Mouse (Mus musculus): ENCODE data around the gene Gm5134.

The Gm5134 gene

DNA sequence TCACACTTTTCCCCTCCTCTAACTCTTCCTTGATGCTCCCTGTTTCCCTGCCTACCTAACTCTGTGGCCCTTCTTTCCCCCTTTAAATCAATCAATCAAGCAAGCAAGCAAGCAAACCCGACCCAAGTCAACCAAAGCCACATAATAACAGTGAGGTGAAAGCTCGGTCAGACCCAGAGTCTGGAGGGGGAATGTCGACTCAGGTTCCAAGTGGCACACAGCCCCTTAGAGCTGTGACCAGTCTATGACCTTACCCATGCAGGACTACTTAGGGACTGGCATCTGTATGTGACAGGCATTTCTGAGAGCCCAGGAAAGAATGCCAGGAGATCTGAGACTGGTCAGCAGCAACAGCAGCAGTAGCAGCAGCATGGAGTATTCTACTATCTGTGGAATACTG, 42.0 kb downstream of the Gm5134 start:
- DNase-seq: no peak

DNA sequence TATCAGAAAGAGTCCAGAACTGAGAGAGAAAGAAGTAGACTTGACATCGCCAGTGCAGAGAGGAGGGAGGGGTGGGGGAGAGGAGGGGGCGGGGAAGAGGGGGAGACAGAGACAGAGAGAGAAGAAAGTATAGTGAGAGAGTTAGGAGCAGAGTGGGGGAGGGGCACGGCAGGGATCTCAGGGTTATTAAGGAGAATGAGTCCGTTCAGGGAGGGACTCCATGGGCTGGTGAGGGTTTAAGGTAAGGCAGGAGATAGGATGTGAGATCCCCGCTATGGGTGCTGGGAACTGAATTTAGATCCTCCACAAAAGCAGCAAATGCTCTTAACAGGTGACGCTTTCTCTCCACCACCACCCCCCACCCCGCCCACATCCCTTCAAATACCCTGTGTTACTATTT, 46.8 kb downstream of the Gm5134 start:
- DNase-seq: no peak

DNA sequence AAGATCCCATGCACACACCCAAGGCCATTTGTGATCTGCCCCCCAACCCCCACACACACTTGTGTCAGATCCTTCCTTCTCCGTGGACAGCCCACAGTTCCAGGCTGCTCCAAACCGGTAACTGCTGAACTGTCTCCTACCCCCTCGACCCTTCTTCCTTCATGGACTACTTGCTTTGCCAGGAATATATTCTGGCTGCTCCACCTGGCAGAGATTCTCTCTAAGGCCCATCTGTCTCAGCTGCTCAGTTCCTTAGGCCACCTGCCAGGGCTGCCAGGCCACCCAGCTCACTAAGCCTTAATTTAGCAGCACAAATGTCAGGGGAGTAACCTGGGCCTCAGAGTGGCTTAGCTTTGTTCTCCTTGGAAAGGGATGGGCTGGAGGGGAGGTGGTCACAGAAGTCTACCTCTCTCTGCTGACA, 47.8 kb downstream of the Gm5134 start:
- DNase-seq: no peak

DNA sequence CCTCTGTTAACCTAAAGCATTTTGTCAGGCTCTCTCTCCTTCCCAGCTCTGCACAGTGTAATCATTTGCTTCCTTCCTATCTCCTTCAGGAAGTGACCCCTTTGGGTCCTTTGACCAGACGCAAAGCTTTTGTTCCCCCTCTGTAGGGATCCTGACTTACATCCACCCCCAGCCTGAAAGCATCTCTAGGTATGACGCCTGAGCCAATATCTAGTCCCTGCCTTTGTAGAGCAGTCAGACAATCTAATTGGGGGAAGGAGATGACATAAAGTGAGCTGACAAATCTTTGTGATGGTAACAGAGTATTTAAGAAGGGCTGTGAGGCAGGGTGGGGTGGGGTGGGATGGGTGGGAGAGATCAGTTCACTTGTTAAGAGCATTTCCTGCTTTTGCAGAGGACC, 48.3 kb downstream of the Gm5134 start:
- DNase-seq: no peak

DNA sequence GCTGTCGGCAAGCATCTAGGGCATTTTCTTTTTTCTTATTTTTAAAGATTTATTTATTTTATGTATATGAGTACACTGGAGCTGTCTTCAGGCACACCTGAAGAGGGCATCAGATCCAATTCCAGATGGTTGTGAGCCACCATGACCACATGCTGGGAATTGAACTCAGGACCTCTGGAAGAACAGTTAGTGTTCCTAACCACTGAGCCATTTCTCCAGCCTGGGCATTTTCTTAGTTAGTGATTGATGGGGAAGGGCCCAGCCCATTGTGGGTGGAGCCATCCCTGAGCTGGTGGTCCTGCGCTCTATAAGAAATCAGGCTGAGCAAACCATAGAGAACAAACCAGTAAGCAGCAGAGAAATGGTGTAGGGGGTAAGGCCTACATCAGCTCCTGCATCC, 48.9 kb downstream of the Gm5134 start:
- DNase-seq: no peak

DNA sequence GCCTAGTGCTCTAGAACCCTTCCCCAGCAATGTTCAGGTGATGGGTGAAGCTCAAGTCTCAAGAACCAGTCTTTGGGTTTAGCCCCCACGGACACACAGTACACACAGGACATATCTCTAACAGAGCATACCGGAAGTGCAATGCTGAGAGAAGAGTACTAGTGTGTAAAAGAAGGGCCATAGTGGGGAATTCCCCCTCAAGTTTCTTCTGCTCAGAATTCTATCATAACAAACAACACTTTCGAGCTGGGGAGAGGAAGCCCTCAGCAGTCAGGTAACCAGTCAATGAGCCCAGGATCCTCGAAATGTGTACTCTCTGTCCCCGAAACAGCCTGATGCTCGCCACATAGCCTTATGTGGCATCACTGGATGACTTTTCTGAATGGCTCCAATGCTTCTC, 52.1 kb downstream of the Gm5134 start:
- no peak for DNase-seq

DNA sequence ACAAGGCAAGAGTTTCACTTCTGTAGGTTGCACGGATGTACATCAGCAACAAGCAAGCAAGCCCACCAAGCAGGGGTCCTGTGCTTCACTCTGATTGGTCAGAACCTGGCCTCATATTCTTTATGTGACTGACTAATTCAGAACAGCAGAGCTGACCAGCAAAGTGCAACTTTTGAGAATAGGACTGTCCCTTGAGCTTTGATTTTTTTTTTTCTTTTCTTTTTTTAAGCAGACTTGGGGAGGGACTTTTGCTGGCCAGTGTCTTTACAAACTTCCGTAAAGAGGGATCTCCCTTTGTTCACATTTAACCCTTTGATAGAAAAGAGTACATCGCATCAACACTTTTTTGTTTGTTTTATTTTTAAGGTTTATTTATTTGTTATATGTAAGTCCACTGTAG, 55.5 kb downstream of the Gm5134 start:
- no peak for DNase-seq

DNA sequence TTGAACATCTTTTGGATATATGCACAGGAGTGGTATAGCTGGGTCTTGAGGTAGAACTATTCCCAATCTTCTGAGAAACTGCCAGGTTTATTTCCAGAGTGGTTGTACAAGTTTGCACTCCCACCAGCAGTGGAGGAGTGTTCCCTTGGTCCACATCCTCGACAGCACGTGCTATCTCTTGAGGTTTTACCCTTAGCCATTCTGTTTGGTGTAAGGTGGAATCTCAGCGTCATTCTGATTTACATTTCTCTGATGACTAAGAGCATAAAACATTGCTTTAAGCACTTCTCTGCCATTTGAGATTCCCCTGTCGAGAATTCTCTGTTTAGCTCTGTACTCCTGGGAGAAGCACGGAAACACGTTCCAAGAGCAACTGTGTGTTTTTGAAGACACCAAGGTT, 58.6 kb downstream of the Gm5134 start:
- DNase-seq: no peak

DNA sequence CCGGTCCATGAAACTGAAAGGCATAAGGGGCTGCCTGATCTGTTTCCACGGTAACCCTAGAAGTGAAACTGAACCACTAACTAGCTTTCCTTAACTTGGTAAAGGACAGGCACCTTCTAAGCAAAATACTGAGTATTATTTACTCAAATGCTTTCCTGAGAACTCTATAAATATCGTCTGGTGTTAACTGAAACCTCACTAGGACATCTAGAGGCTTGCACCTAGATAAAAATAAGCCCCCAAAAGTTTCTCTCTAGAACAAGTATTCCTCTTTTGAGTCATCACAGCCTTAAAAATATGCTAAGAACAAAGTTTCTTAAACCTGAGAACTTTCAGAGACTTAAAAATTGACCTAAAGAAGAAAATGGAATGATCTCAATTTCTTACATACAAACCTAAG, 62.6 kb downstream of the Gm5134 start:
- DNase-seq: no peak

DNA sequence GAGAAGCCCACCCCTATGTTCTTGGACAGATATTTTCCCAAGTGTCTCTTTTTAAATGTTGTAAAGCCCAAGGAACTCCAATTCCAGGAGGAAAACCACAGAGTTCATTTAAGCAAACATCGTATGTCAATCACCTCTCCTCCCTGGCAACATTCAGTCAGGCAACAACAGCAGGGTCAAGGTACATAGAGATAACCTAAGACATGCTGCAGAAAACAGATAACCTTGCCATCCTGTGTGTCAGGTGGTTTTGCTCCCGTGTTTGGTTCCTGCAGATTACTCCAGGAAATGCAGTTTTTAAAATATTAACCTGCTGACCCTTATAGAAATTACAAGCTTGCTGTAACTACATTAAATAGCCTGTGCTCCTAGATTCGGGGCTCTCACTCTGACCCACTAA, 67.4 kb downstream of the Gm5134 start:
- DNase-seq: no peak

DNA sequence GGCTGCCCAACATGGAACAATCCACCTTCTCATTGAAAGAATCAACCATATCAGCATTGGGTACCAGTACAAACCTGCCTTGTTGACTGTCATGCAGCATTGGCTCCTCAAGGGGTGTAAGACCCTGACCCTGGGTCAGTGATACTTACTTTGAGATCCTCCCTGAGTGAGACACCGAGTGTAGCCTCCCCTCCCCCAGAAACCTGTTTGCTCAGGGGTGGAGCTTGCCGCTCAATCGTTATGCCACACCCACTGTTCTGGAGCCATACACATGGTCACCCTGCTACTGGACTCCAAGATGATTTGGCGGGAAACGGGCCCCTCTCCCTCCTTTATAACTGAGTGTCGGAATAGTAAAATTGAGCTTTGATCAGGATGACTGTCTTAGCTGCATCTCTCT, 69.6 kb downstream of the Gm5134 start:
- DNase-seq: no peak

DNA sequence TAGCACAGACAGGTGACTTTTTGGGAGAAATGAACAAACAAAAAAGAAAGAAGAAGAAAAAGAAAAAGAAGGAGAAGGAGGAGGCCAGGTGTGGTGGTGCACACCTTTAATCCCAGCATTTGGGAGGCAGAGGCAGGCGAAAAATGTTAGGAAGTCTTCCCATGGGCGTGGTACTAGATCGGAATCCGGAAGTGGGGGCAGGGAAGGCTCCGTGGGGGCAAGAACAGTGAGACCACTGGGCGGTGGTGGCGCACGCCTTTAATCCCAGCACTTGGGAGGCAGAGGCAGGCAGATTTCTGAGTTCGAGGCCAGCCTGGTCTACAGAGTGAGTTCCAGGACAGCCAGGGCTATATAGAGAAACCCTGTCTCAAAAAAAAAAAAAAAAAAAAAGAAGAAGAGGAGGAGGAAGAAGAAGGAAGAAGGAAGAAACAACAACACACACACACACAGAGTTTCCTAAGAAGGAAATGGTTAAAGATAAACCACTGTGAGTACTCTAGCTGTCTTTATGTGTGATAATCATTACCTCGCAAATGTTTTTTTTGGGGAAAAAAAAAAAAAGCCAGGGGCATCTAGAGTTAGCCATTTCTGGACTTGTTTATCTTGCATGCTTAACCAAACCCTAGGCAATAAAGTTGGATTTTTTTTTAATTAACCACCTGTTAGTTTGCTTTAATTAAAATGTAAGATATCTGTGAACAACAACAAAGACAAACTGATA, 71.3 kb downstream of the Gm5134 start:
- no peak for DNase-seq

DNA sequence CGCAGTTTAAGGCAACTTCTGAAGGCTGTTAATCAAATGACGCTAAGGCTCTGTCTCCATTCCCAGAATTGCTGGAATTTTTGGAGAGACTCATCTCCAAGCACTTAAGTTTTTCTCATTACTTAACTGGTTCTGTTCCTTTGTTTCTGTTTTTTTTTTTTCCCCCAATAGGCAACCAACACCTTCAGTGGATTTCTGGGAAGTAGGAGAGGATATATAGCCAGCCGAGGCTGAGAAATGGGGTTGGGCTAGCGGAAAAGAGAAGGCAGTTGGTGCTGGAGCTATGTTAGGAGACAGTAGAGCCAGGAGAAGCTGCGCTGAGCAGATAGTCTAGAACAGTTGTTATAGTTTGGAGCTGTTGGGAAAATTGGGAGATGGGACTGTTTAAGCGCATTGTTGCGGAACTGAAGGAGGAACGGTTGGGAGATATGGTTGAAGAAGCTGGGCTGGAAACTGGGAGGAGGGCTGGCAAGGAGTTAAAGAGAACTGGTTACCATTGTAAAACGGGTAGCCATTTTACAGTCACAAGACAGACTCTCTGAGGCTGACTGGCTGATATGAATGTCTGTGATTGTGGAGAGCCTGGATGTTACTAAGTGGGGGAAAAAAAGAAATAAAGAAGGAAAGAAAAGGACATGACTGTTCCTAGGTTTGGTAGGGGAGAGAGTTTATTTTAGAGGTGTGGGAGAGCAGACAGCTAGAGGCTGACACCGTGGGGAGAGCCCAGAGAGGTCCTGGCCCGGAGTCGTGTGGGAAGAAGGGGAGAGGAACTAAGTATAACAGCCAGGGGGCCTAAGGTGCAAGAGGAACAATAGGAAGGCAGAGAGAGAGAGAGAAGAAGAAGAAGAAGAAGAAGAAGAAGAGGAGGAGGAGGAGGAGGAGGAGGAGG, 73.1 kb downstream of the Gm5134 start:
- no peak for DNase-seq

DNA sequence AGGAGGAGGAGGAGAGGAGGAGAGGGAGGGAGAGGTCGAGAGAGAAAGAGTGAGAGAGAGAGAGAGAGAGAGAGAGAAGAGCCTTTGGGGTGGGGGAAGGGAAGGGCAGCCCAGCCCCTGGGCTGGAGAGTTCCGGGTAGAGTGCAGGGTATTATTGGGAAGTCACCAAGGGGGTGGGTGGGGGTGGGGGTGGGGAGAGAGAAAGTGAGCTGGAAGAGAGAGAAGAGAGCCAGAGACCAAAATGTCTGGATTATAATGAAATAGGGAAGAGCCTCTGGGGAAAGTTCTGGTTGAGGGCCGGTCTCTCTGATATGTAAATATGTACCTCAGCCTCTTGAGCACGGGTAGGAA, 73.7 kb downstream of the Gm5134 start:
- no peak for DNase-seq

DNA sequence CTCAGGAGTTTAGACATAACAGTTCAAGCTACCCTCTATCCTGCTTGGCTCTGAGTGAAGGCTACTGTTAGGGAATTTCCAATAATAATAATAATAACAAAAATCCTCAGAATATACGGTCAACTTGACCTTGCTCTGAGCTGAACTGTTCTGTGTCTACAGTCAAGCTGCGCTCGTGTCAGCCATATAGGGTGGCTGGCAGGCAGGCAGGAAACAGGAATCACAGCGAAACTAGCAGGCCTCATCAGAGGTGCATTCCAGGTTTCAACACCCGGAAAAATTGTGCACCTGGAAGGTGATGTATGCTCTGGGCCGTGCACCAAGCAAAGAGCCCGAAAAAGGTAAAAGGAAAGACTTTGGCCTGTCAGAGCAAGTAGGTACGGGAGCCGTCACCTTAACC, 74.1 kb downstream of the Gm5134 start:
- no peak for DNase-seq

DNA sequence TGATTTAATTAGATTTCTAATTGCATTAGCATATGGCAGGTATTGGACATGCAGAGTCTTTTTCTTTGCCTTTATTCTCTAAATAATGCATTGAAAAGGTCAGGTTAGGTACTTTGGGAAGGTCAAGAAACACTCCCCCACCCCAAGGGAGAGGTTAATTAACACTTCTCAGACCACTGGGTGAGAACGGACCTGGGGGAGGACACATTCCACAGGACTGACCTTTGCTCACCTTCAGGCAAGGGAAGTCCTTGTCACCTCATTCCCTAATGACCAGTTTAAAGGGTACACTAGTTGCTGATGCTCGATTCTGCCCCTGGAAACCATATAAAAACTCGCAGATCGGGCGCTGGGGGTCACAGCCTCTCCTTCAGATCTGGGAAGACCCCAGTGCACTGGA, 75.0 kb downstream of the Gm5134 start:
- DNase-seq: no peak

DNA sequence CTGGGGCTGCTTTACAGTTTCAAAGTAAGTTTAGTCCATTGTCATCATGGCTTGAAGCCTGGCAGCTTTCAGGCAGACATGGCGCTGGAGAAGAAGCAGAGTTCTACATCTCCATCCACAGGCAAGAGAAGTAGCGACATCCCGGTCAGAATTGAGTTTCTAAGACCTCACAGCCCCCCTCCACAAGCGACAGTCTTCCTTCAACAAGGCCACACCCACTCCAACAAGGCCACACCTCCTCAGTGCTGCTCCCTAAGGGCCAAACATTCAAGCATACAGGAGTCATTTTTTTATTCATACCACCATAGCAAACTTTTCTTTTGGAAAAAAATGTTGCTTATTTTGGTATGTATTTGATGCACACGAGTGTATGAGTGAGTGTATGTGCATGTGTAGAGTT, 76.2 kb downstream of the Gm5134 start:
- DNase-seq: no peak

DNA sequence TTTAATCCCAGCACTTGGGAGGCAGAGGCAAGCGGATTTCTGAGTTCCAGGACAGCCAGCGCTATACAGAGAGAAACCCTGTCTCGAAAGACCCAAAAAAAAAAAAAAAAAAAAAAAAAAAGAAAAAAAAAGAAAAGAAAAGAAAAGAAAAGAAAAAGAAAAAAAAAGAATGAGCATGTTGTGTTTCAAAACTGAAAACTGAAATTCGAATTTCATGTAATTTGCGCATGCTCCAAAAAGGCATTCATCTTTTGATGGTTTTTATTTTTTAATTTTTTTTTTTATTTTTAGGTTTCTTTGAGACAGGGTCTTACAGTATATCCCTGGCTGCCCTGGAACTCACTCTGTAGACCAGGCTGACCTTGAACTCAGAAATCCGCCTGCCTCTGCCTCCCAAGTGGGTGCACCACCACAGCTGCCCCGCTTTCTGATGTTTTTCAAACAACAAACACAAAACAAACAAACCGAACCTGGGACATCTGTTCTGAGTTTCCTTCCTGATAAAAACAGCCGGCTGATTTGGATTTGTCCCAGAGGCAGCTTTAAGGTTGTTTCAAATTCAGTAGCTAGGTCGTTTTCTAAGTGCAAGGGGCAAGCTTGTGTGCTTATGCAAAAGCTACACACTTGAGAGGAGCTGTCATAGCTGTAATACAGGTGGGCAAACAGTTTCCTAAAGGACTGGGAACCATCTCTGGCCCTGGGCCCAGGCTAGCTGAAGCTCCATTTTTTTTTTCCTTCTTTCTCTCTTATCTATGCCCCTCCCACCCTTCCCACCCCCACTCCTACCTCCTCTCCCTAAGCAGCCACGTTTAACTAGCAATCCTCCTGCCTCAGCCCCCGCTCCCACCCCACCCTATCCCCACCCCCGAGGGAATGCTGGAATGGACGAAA, 77.4 kb downstream of the Gm5134 start:
- DNase-seq: peak; percentile 22

DNA sequence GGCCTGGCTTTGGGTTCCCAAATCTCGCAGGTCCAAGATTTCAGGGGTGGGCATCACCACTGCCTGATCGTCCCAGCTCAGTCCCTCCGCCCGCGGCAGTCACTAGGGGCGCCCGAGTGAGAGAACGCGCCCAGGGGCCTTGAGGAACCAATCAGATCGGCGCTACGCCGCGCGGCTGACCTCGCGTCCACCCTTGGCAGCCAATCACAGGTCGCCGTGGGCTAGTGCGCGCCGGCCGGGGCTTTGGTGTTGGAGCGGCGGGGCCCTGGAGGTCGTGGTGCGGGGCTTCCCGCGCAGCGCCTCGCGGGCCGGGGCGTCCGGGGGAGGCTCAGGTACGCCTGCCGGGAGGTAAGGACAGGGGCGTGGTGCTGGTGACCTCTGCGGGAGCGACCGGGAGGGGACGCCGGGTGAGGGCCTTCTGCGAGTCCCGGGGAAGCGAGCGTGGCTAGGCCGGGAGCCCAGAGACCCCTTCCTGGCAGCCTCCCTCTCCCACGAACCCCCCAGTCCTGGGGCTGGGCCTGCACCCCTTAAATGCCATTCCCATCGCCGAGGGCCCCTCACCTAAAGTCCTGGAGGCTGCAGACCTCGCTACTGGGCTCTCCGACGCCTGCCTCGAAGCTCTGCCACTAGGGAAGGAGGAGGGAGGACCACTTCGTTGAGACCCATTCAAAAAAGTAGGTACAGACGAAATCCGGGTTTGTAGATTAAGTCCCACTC, 78.2 kb downstream of the Gm5134 start, which contains the start of gene Zfp280b:
Gene Zfp280b (plus strand): TSS at position 249 of the 717 bp plus-strand sequence.
- DNase-seq: peak; percentile 96

DNA sequence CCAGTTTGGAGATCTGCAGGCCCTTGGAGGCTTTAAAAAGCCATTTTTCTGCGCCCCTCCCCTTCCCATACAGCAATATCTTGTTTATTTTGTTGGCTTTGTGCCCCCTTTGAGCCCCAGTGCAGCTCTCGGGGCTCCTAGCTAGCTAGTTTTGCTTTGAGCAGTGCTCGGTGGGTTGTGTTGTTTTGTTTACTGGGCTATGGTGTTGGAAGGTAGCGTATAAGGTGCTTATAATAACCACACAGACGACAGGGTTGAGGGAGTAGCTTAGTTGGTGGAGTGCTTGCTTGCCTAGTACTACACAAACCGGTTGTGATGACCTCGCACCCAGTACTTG, 78.8 kb downstream of the Gm5134 start:
- DNase-seq: no peak

DNA sequence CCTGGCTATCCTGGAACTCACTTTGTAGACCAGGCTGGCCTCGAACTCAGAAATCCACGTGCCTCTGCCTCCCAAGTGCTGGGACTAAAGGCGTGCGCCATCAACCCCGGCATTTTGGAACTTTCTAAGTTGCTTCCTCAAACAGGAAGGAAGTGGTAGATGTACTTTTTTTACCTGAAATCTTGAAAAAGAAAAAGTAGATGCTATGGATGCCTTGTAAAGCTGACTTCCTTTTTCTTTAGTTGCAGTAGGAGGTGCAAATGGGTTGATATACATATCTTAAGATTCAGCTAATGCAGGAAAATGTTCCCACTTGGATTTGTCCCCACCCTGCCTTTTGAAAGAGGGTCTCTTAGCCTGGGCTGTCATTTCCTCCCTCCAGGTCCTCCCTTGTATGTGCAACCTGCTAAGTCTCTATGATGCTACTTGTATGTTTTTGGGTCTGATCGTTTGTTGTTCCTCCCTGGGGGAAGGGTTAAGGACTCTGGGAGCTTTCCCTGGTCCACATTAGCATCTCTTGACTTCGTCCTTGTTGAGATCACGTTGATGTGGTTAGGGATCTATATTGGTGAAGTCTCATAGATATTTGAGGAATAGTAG, 79.8 kb downstream of the Gm5134 start:
- DNase-seq: no peak

DNA sequence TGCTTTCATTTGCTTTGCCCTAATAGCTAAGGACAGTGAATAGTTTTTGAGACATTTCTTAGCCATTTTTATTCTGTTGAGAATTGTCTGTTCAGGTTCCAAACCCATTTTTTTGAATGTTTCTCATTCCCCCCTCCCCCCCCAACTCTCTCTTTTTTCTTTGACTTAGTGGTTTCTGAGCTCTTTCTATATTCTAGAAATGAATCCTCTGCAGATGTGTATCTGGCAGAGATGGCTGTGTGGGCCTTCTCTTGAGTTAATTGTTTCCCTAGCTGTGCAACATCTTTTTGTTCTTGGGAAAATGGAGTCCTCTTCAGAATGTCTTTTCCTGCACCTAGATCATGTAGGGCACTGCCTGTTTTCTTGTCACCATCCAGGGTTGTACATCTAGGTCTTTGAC, 81.0 kb downstream of the Gm5134 start:
- DNase-seq: no peak

Measured in right cerebral cortex, postnatal 4 days (tissue).